Mouse (Mus musculus): ENCODE data around the gene Sult2a8. TPM values are rescaled to one million over a fixed set of nuclear protein-coding genes. Genes with fewer than 3 reads are reported as not detected.

Gene Sult2a8
- total and polyA plus RNA-seq, 2 experiments from 2014 or later: not detected

- no peaks in the 10 kb centered on the region; the same call in 1 of the 2 replicates for H3K9me3 ChIP-seq (ENCODE audit: low read length)
- H3K27me3 ChIP-seq (ENCODE audit: insufficient read depth, low read length): no peaks in the 10 kb centered on the region
- H3K4me2 ChIP-seq (ENCODE audit: low read depth): no peak overlapping the region
- TF ChIP-seq CTCF (IDR thresholded peaks at IDR 0.05; ENCODE audit: low read depth): no peak
- H3K36me3 ChIP-seq (ENCODE audit: insufficient read depth): no peaks in the 10 kb centered on the region
- no peak for ATAC-seq
- DNase-seq: no peak
- H3K4me3 ChIP-seq (ENCODE audit: low read depth, low read length): no peak overlapping the region
- H3K4me1 ChIP-seq (ENCODE audit: insufficient read depth): no peaks in the 10 kb centered on the region
- H3K27ac ChIP-seq (ENCODE audit: low read depth, low read length): no peak overlapping the region
- no peak overlapping the region for H3K9ac ChIP-seq
These were observed 50.1 kb downstream of the Sult2a8 start for GRCm38 (mm10) chr7:14396462-14396861.

Other genes with a start within 250 kb of the Sult2a8 start
- gene Sult2a6, start 191.9 kb downstream of the Sult2a8 start, total RNA-seq (2014; rRNA removed): not detected in 2 replicates
- not detected in 2 replicates for gene Sult2a6, start 191.9 kb downstream of the Sult2a8 start, polyA plus RNA-seq (2015; fragmentation: Nextera tagmentation; extraction: Ambion mirVana)
- gene Obox8, start 113.2 kb downstream of the Sult2a8 start, total RNA-seq (2014; rRNA removed): not detected in 2 replicates
- gene Obox8, start 113.2 kb downstream of the Sult2a8 start, polyA plus RNA-seq (2015; fragmentation: Nextera tagmentation; extraction: Ambion mirVana): not detected in 2 replicates
- gene Sult2a7, start 47.5 kb upstream of the Sult2a8 start, total RNA-seq (2014; rRNA removed): not detected in 2 replicates
- gene Sult2a7, start 47.5 kb upstream of the Sult2a8 start, polyA plus RNA-seq (2015; fragmentation: Nextera tagmentation; extraction: Ambion mirVana): not detected in 2 replicates
- 0.08 and 0.19 TPM in 2 replicates for gene Vmn1r90, start 116.7 kb upstream of the Sult2a8 start, total RNA-seq (2014; rRNA removed)
- gene Vmn1r90, start 116.7 kb upstream of the Sult2a8 start, polyA plus RNA-seq (2015; fragmentation: Nextera tagmentation; extraction: Ambion mirVana): 0.03 and 0.04 TPM in 2 replicates
- gene Obox7, start 212.7 kb upstream of the Sult2a8 start, total RNA-seq (2014; rRNA removed): not detected in 2 replicates
- gene Obox7, start 212.7 kb upstream of the Sult2a8 start, polyA plus RNA-seq (2015; fragmentation: Nextera tagmentation; extraction: Ambion mirVana): not detected in 2 replicates

Data from forebrain, postnatal 0 days (tissue).